In the genomic region with DNA sequence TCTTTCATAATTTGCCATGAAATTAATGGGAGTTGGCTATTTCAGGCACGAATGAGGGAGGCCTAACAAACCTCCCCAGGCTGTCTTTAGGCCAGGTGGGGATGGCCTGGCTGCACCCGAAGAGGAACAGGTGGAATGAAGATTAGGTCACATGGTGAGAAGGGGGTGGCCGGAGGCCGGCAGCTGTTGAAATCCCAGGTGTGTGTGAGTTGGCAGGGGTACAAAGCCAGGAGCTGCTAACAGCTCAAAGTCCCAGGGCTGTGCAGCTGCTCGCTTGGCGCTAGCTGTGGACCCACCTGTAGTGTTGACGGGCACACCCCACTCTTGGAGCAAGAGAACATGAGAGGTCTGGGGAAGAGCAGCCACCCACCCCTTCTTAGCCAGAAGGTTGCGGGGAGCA, we compare ENCODE assay signal across 8 mouse cellular contexts.
A peak's percentile ranks its signal among the peaks of the same experiment; 100 is the strongest.
DNase-seq lines count a peak whose midpoint lies in the region; ATAC-seq lines count a peak whose summit lies in the region.

No protein-coding gene starts in this region.

- no peak overlapping the region for H3K4me2 ChIP-seq in forebrain, embryonic 11.5 days (ENCODE audit: low read depth, low read length, severe bottlenecking)
- H3K4me2 ChIP-seq in forebrain, embryonic 14.5 days (ENCODE audit: low read length), result no peak overlapping the region
- no peak overlapping the region for H3K4me2 ChIP-seq in embryonic facial prominence, embryonic 13.5 days
- H3K4me2 ChIP-seq in limb, embryonic 12.5 days, result no peak overlapping the region
- no peak overlapping the region for H3K4me2 ChIP-seq in midbrain, embryonic 15.5 days

- no peaks in the 10 kb centered on the region for H3K27me3 ChIP-seq in forebrain, embryonic 11.5 days (ENCODE audit: control insufficient read depth, insufficient read depth, low read length)
- H3K27me3 ChIP-seq in forebrain, embryonic 14.5 days (replicated peaks; ENCODE audit: control insufficient read depth, insufficient read depth, low read length), result no peaks in the 10 kb centered on the region
- H3K27me3 ChIP-seq in embryonic facial prominence, embryonic 13.5 days, result no peaks in the 10 kb centered on the region
- no peaks in the 10 kb centered on the region for H3K27me3 ChIP-seq in limb, embryonic 12.5 days
- no peaks in the 10 kb centered on the region for H3K27me3 ChIP-seq in midbrain, embryonic 15.5 days (replicated peaks)

- peak; percentile 55 for ATAC-seq in forebrain, embryonic 11.5 days (replicated peaks; ENCODE audit: low FRiP score)
- no peak for ATAC-seq in forebrain, embryonic 14.5 days
- peak; percentile 69 for ATAC-seq in embryonic facial prominence, embryonic 13.5 days (ENCODE audit: insufficient number of reproducible peaks, insufficient read depth, low FRiP score, low TSS enrichment, low read depth)
- ATAC-seq in limb, embryonic 12.5 days (ENCODE audit: insufficient number of reproducible peaks, insufficient read depth, low FRiP score, low TSS enrichment, low read depth), result peak; percentile 75; the same call in 1 of the 2 replicates
- ATAC-seq in midbrain, embryonic 15.5 days (replicated peaks), result peak; percentile 80
- no peak for ATAC-seq in activated CD4-positive, CD25-positive, alpha-beta regulatory T cell, adult 4 months

- 0 out of 2 replicates have a peak overlapping the region, but pooled peaks have one; percentile 21 for H3K27ac ChIP-seq in forebrain, embryonic 11.5 days (ENCODE audit: low read depth, low read length)
- no peak overlapping the region for H3K27ac ChIP-seq in forebrain, embryonic 14.5 days (ENCODE audit: low read depth, low read length)
- no peak overlapping the region for H3K27ac ChIP-seq in embryonic facial prominence, embryonic 13.5 days
- H3K27ac ChIP-seq in limb, embryonic 12.5 days, result no peak overlapping the region
- H3K27ac ChIP-seq in midbrain, embryonic 15.5 days, result no peak overlapping the region

- no peak overlapping the region for H3K9ac ChIP-seq in forebrain, embryonic 11.5 days (ENCODE audit: low read length)
- H3K9ac ChIP-seq in forebrain, embryonic 14.5 days (ENCODE audit: low read length), result no peak overlapping the region
- H3K9ac ChIP-seq in embryonic facial prominence, embryonic 13.5 days, result no peak overlapping the region
- no peak overlapping the region for H3K9ac ChIP-seq in limb, embryonic 12.5 days (replicated peaks)
- no peak overlapping the region for H3K9ac ChIP-seq in midbrain, embryonic 15.5 days

- no peaks in the 10 kb centered on the region for H3K36me3 ChIP-seq in forebrain, embryonic 11.5 days (ENCODE audit: control insufficient read depth, insufficient read depth, low read length)
- H3K36me3 ChIP-seq in forebrain, embryonic 14.5 days (ENCODE audit: control insufficient read depth, insufficient read depth, low read length), result no peaks in the 10 kb centered on the region
- H3K36me3 ChIP-seq in embryonic facial prominence, embryonic 13.5 days, result no peaks in the 10 kb centered on the region
- no peaks in the 10 kb centered on the region for H3K36me3 ChIP-seq in limb, embryonic 12.5 days
- H3K36me3 ChIP-seq in midbrain, embryonic 15.5 days (replicated peaks), result no peaks in the 10 kb centered on the region

- H3K4me1 ChIP-seq in forebrain, embryonic 11.5 days (replicated peaks; ENCODE audit: control insufficient read depth, insufficient read depth, low read length), result peaks cover 3% of the 10 kb centered on the region; the same call in 1 of the 2 replicates
- H3K4me1 ChIP-seq in forebrain, embryonic 14.5 days (ENCODE audit: control insufficient read depth, insufficient read depth, low read length), result no peaks in the 10 kb centered on the region; the same call in 1 of the 2 replicates
- H3K4me1 ChIP-seq in embryonic facial prominence, embryonic 13.5 days, result peaks cover 7% of the 10 kb centered on the region
- H3K4me1 ChIP-seq in limb, embryonic 12.5 days (replicated peaks), result peaks cover 8% of the 10 kb centered on the region; the same call in 1 of the 2 replicates
- peaks cover 5% of the 10 kb centered on the region; the same call in 1 of the 2 replicates for H3K4me1 ChIP-seq in midbrain, embryonic 15.5 days

- WGBS in forebrain, embryonic 11.5 days, result 56% methylated on average over 8 of the region's 8 CpGs
- 37% methylated on average over 8 of the region's 8 CpGs for WGBS in forebrain, embryonic 14.5 days
- WGBS in embryonic facial prominence, embryonic 13.5 days, result 46% methylated on average over 8 of the region's 8 CpGs
- WGBS in limb, embryonic 12.5 days, result 47% methylated on average over 8 of the region's 8 CpGs
- 40% methylated on average over 8 of the region's 8 CpGs for WGBS in midbrain, embryonic 15.5 days

- no peak overlapping the region for H3K4me3 ChIP-seq in forebrain, embryonic 11.5 days (ENCODE audit: low read depth, low read length)
- H3K4me3 ChIP-seq in forebrain, embryonic 14.5 days (ENCODE audit: low read depth, low read length), result no peak overlapping the region
- H3K4me3 ChIP-seq in embryonic facial prominence, embryonic 13.5 days, result no peak overlapping the region
- H3K4me3 ChIP-seq in limb, embryonic 12.5 days (replicated peaks), result no peak overlapping the region
- H3K4me3 ChIP-seq in midbrain, embryonic 15.5 days, result no peak overlapping the region

- DNase-seq in forebrain, embryonic 11.5 days (ENCODE audit: low spot score), result peak; percentile 52
- no peak for DNase-seq in forebrain, embryonic 14.5 days (ENCODE audit: low spot score)
- DNase-seq in spleen, postnatal 10 days (ENCODE audit: low spot score in 2 of 2), result no peak
- no peak for DNase-seq in frontal cortex, adult 2 months (ENCODE audit: extremely low spot score in 1 of 2, low spot score in 1 of 2)

- no peaks in the 10 kb centered on the region for H3K9me3 ChIP-seq in forebrain, embryonic 11.5 days (ENCODE audit: control insufficient read depth, low read length)
- no peaks in the 10 kb centered on the region for H3K9me3 ChIP-seq in forebrain, embryonic 14.5 days (replicated peaks; ENCODE audit: control insufficient read depth, low read length)
- 0 out of 2 replicates have a peak, but pooled peaks cover under 1% of the 10 kb centered on the region for H3K9me3 ChIP-seq in embryonic facial prominence, embryonic 13.5 days
- no peaks in the 10 kb centered on the region for H3K9me3 ChIP-seq in limb, embryonic 12.5 days
- no peaks in the 10 kb centered on the region for H3K9me3 ChIP-seq in midbrain, embryonic 15.5 days

Comparison
In these comparisons a context has a peak if more than half of its experiments do, and no peak if none do; other contexts are left out.
1. ATAC-seq: peak in forebrain, embryonic 11.5 days (single experiment), embryonic facial prominence, embryonic 13.5 days (single experiment), limb, embryonic 12.5 days (single experiment) and midbrain, embryonic 15.5 days (single experiment); none in forebrain, embryonic 14.5 days (single experiment) and activated CD4-positive, CD25-positive, alpha-beta regulatory T cell, adult 4 months (single experiment).